In genomic region chr16:21687406-21687805, GRCm38 (mm10) we compare ENCODE assay signal across 13 mouse cellular contexts.
"Had no signal": no experiment of that assay in that cellular context is flagged by ENCODE, and none has a peak within 500 bp of the region (broad histone marks: within the 10 kb centered on the region; RNA-seq: fewer than 3 reads in every experiment).

No protein-coding gene starts in this region.

- H3K4me2 ChIP-seq: limb, embryonic 12.5 days; midbrain, embryonic 12.5 days had no signal

- DNase-seq: kidney, postnatal 36 days; layer of hippocampus, adult 9-11 months; layer of hippocampus, postnatal 36 days; liver; lung, adult 18-20 months; thymus, adult 18-20 months; thymus, postnatal 14 days had no signal

- H3K9me3 ChIP-seq: midbrain, embryonic 12.5 days had no signal

- ATAC-seq: midbrain, embryonic 16.5 days had no signal

- H3K9ac ChIP-seq: limb, embryonic 12.5 days; liver, embryonic 14.5 days; midbrain, embryonic 12.5 days had no signal

- H3K4me3 ChIP-seq: limb, embryonic 12.5 days; midbrain, embryonic 12.5 days had no signal

- H3K27ac ChIP-seq: kidney, postnatal 0 days; limb, embryonic 12.5 days; liver, embryonic 14.5 days; midbrain, embryonic 12.5 days; stomach, postnatal 0 days had no signal

- H3K27me3 ChIP-seq: limb, embryonic 12.5 days; midbrain, embryonic 12.5 days had no signal
